Mouse (Mus musculus) subcutaneous adipose tissue, adult 2 months (tissue): ENCODE results near the gene Ndufs5. TPM values are rescaled to one million over a fixed set of nuclear protein-coding genes. Genes with fewer than 3 reads are reported as not detected.

Source experiments
- polyA plus RNA-seq: library from polyadenylated mRNA; depleted of rRNA; stranded (reverse); fragments of >200 nt; gene quantifications from 2 replicates; pipeline ENCODE4 v1.2.3, GENCODE M21; 2012; ENCODE audit warnings: low replicate concordance; rRNA removed

Gene Ndufs5
- 45.9 and 122 TPM in 2 replicates for polyA plus RNA-seq

GRCm38 (mm10) chr4:123717574-123718433 is at the start of gene Ndufs5:
TSS of gene Ndufs5 (minus strand) at chr4:123718202.

GRCm38 (mm10) chr4:123750152-123750651 is 32.2 kb upstream of the Ndufs5 start, which contains the start of gene Akirin1:
TSS of gene Akirin1 (minus strand) at chr4:123750345.

GRCm38 (mm10) chr4:123684260-123684659 is 33.7 kb downstream of the Ndufs5 start, which contains the start of gene Macf1:
TSS of gene Macf1 (minus strand) at chr4:123684360.

Other genes with a start within 250 kb of the Ndufs5 start
- 71.1 and 75.5 TPM in 2 replicates for gene Macf1, start 33.8 kb downstream of the Ndufs5 start, polyA plus RNA-seq
- 26.5 and 36.5 TPM in 2 replicates for gene Akirin1, start 32.1 kb upstream of the Ndufs5 start, polyA plus RNA-seq
- gene Rhbdl2, start 69.7 kb upstream of the Ndufs5 start, polyA plus RNA-seq = 1.3 and 1.7 TPM in 2 replicates
- gene 4933427I04Rik, start 141.5 kb upstream of the Ndufs5 start, polyA plus RNA-seq = not detected in 2 replicates
- gene Mycbp, start 186.6 kb upstream of the Ndufs5 start, polyA plus RNA-seq = 15.4 and 19.9 TPM in 2 replicates
- gene Rragc, start 199.2 kb upstream of the Ndufs5 start, polyA plus RNA-seq = 70.7 and 102 TPM in 2 replicates
- gene 4930535I16Rik, start 199.8 kb upstream of the Ndufs5 start, polyA plus RNA-seq = 0.32 TPM in 1 of 2 replicates, not detected in the other